9 mouse cellular contexts compared by ENCODE assay signal in genomic region chr17:67274531-67275094, GRCm38 (mm10).
DNase-seq lines count a peak whose midpoint lies in the region; ATAC-seq and TF ChIP-seq lines count a peak whose summit lies in the region.
"Had no signal": no experiment of that assay in that cellular context is flagged by ENCODE, and none has a peak within 500 bp of the region (broad histone marks: within the 10 kb centered on the region; RNA-seq: fewer than 3 reads in every experiment).

No protein-coding gene starts in this region.

- WGBS in forebrain, postnatal 0 days: 58% methylated on average over 21 of the region's 21 CpGs
- WGBS in forebrain, embryonic 14.5 days: 82% methylated on average over 21 of the region's 21 CpGs

- H3K27me3 ChIP-seq in forebrain, postnatal 0 days (ENCODE audit: insufficient read depth, low read length): no peaks in the 10 kb centered on the region
- no peaks in the 10 kb centered on the region for H3K27me3 ChIP-seq in forebrain, embryonic 14.5 days (replicated peaks; ENCODE audit: control insufficient read depth, insufficient read depth, low read length)
- H3K27me3 ChIP-seq: limb, embryonic 13.5 days had no signal

- peak; percentile 64 for DNase-seq in forebrain, postnatal 0 days
- DNase-seq in forebrain, embryonic 14.5 days (ENCODE audit: low spot score): no peak
- peak; percentile 39 for DNase-seq in cerebellum, adult 11 months
- DNase-seq in gastrocnemius, postnatal 36 days: peak; percentile 50 to 64
- peak; percentile 29 to 31 for DNase-seq in layer of hippocampus, postnatal 25 days (ENCODE audit: extremely low spot score in 1 of 2, low spot score in 1 of 2)
- DNase-seq in retina, postnatal 1 day: peak; percentile 87
- DNase-seq in kidney, postnatal 10 days: no peak
- DNase-seq in lung, postnatal 25 days (ENCODE audit: low spot score): no peak

- H3K4me2 ChIP-seq in forebrain, postnatal 0 days (ENCODE audit: low read depth): no peak overlapping the region
- H3K4me2 ChIP-seq in forebrain, embryonic 14.5 days (ENCODE audit: low read length): no peak overlapping the region
- H3K4me2 ChIP-seq: limb, embryonic 13.5 days had no signal

- no peaks in the 10 kb centered on the region for H3K4me1 ChIP-seq in forebrain, postnatal 0 days (ENCODE audit: insufficient read depth)
- H3K4me1 ChIP-seq in forebrain, embryonic 14.5 days (ENCODE audit: control insufficient read depth, insufficient read depth, low read length): no peaks in the 10 kb centered on the region

- TF ChIP-seq CTCF in forebrain, postnatal 0 days (IDR thresholded peaks at IDR 0.05; ENCODE audit: low read depth): no peak

- H3K9ac ChIP-seq in forebrain, postnatal 0 days: no peak overlapping the region
- no peak overlapping the region for H3K9ac ChIP-seq in forebrain, embryonic 14.5 days (ENCODE audit: low read length)
- H3K9ac ChIP-seq: limb, embryonic 13.5 days had no signal

- no peak overlapping the region for H3K27ac ChIP-seq in forebrain, postnatal 0 days (ENCODE audit: low read depth, low read length)
- no peak overlapping the region for H3K27ac ChIP-seq in forebrain, embryonic 14.5 days (ENCODE audit: low read depth, low read length)
- H3K27ac ChIP-seq: limb, embryonic 13.5 days had no signal

- H3K36me3 ChIP-seq in forebrain, postnatal 0 days (ENCODE audit: insufficient read depth): no peaks in the 10 kb centered on the region
- H3K36me3 ChIP-seq in forebrain, embryonic 14.5 days (ENCODE audit: control insufficient read depth, insufficient read depth, low read length): no peaks in the 10 kb centered on the region
- H3K36me3 ChIP-seq: limb, embryonic 13.5 days had no signal

- no peak overlapping the region for H3K4me3 ChIP-seq in forebrain, postnatal 0 days (ENCODE audit: low read depth, low read length)
- no peak overlapping the region for H3K4me3 ChIP-seq in forebrain, embryonic 14.5 days (ENCODE audit: low read depth, low read length)
- H3K4me3 ChIP-seq: limb, embryonic 13.5 days had no signal

- ATAC-seq in forebrain, postnatal 0 days: peak; percentile 71
- ATAC-seq in forebrain, embryonic 14.5 days: no peak

- H3K9me3 ChIP-seq in forebrain, postnatal 0 days (ENCODE audit: low read length): no peaks in the 10 kb centered on the region
- H3K9me3 ChIP-seq in forebrain, embryonic 14.5 days (replicated peaks; ENCODE audit: control insufficient read depth, low read length): no peaks in the 10 kb centered on the region
- H3K9me3 ChIP-seq: limb, embryonic 13.5 days had no signal

- intact Hi-C loops in gastrocnemius, postnatal 36 days (cut with DNase I): loop anchor here (2.0 kb wide), 1 partner anchor 78 kb away; no protein-coding TSS in a partner anchor

Comparison
In these comparisons a context has a peak if more than half of its experiments do, and no peak if none do; other contexts are left out.
1. DNase-seq: peak in forebrain, postnatal 0 days (single experiment), cerebellum, adult 11 months (single experiment), gastrocnemius, postnatal 36 days (2 of 2), layer of hippocampus, postnatal 25 days (2 of 2) and retina, postnatal 1 day (single experiment); none in forebrain, embryonic 14.5 days (single experiment), kidney, postnatal 10 days (single experiment) and lung, postnatal 25 days (single experiment).